Mouse (Mus musculus): ENCODE results near the gene Rgs3. TPM values are rescaled to one million over a fixed set of nuclear protein-coding genes. Genes with fewer than 3 reads are reported as not detected.

The Rgs3 gene
- total RNA-seq, 2 experiments from 2014 or later = 45.4 to 45.5 TPM

DNA sequence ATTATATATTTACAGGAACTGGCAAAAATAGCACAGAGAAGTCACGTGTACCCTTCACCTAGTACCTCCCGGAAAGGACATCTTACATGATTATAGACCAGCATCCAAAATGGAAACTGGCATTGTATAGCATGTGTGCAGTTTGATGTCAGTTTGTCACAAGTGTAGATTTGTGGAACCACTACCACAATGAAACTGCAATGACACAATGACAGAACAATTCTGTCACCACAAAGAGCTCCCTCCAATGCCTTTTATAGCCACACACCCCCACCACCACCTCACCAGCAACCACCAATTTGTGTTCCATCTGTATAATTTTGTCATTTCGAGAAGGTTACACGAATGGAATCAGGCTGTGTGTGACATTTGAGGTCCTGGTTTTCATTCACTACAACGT, 149.8 kb downstream of the Rgs3 start:
- DNase-seq (ENCODE audit: low spot score in 2 of 2) = no peak

DNA sequence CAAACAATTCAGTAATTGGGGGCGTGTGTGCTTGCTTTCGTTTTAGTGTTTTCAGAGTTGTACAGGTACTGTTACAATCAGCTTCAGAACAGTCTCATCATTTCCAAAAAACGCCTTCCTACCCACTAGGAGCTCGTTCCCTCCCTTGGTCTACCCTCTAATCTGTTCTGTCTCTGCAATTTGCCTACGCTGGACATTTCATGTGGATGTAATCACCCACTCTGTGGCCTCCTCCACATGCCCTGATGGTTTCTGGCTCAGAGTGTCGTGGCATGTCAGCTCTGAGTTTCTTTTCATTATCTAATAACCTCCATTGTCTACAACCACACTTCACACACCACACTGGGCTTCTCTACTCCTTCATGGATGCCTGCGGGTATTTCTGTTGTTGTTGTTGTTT, 151.5 kb downstream of the Rgs3 start:
- no peak for DNase-seq (ENCODE audit: low spot score in 2 of 2)

GRCm38 (mm10) chr4:62711582-62711981, 151.9 kb downstream of the Rgs3 start:
- DNase-seq (ENCODE audit: low spot score in 2 of 2) = no peak

DNA sequence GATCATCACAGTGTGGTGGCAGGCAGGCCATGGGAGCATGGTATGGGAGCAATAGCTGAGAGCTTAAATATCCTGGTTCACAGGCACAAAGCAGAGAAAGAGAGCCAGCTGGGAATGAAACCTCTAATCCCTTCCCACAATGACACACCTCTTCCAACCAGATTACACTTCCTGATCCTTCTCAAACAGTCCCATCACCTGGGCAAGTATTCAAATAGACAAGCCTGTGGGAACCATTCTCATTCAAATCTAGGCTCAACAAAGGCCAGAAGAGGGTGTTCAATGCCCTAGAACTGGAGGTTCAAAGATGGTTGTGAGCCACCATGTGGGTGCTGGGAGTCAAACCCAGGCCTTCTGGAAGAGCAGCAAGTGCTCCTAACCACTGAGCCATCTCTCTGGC, 161.2 kb downstream of the Rgs3 start:
- DNase-seq (ENCODE audit: low spot score in 2 of 2) = no peak

GRCm38 (mm10) chr4:62722021-62722426, 162.4 kb downstream of the Rgs3 start:
- DNase-seq (ENCODE audit: low spot score in 2 of 2) = no peak

DNA sequence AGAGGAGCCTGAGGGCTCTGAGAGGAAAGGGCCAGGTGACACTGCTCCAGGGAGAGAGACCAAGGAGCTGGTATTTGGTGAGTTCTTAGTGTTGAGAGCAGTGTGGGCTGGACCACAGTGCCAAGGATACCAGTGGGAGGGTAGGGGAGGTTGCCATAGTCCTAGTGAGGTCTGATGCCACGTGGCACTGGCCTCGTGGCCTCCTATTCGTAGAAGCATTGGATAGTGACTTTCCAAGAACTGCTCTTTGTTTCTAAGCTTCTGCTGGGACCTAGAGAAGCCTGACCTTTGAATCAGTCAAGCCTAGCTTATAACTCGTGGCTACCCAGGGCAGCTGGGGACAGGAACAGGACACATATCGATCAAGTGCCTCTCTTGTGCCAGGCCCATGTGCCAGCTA, 164.1 kb downstream of the Rgs3 start:
- no peak for DNase-seq (ENCODE audit: low spot score in 2 of 2)

GRCm38 (mm10) chr4:62726282-62726937, 166.8 kb downstream of the Rgs3 start:
- no peak for DNase-seq (ENCODE audit: low spot score in 2 of 2)

DNA sequence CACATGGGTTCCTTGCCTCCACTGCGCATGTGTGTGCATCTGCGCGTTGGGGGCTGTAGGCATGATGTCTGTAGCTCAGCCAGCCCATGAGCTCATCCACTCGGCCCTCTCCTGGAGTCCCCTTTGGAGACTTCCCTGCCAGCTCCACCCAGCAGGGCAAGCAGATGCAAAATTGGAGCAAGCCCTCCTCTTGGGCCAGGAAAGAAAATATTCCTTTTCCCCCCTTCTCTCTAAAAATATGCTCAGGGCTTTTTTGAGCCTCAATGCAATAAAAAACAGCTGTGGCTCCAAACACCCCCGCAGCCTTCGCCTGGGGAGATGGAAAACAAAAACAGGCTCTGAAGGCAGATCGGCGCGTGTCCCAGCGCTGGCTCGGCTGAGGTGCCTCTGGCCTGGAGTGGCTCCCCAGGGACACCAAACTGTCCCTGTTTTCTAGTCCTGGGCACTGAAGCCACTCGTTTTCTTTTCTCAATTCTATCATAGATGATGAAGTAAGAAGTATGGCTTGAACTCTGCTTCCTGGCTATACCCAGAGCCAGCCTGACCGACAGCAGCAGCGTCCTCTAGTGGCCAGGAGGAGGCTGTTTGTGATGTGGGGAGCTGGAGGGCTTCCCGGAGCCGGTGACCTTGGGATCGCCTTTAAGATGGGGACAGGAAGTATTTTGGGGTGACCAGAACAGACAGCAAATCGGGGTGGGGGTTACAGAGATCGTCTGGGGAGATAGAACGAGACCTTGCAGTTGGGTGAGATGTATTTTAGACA, 168.1 kb downstream of the Rgs3 start:
- no peak for DNase-seq (ENCODE audit: low spot score in 2 of 2)

- DNase-seq (ENCODE audit: low spot score in 2 of 2) = no peak
Measured at GRCm38 (mm10) chr4:62728471-62728870, 168.8 kb downstream of the Rgs3 start.

GRCm38 (mm10) chr4:62729191-62729590, 169.5 kb downstream of the Rgs3 start:
- DNase-seq (ENCODE audit: low spot score in 2 of 2) = no peak

DNA sequence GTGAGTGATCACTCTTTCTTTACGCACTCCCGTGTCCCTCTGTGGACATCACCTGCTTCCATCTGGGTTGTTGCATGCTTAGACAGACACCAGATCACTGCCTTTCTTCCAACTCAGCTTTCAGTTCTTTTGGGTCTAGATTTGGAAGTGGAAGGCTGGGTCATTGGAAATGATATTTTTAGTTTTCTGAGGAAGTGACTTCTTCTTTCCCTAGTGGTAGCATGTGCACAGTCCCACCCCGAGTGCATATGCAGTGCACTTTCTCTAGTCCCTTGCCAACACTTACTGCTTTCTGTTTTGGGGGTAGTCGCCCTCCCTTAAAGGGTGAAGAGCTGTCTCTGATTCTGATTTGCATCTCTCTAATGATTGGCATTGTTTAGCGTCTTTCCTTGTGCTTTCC, 170.3 kb downstream of the Rgs3 start:
- DNase-seq (ENCODE audit: low spot score in 2 of 2) = no peak

DNA sequence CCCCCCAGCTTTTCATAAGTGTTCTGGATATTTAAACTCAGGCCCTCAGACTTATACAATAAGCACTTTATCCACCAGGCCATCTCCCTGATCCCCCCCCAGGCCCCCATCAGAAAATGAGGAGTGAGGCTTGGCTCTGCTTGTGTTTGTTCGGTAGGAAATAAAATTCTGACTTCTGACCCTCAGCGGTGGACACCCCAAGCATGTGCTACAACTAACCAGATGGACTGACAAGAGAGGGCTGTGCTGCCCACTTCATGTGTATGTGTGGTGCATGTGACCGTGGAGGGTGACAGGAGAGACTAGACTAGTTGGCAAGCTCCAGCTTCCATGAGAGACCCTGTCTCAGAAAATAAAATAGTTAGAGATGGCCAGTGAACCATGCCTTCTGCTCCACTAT, 171.2 kb downstream of the Rgs3 start:
- DNase-seq (ENCODE audit: low spot score in 2 of 2) = no peak

GRCm38 (mm10) chr4:62731531-62732063, 171.9 kb downstream of the Rgs3 start:
- DNase-seq (ENCODE audit: low spot score in 2 of 2) = no peak

GRCm38 (mm10) chr4:62732096-62732495, 172.4 kb downstream of the Rgs3 start:
- DNase-seq (ENCODE audit: low spot score in 2 of 2) = no peak

- no peak for DNase-seq (ENCODE audit: low spot score in 2 of 2)
Measured at GRCm38 (mm10) chr4:62732840-62733239, 173.2 kb downstream of the Rgs3 start.

- no peak for DNase-seq (ENCODE audit: low spot score in 2 of 2)
Measured at GRCm38 (mm10) chr4:62733938-62734337, 174.3 kb downstream of the Rgs3 start.

DNA sequence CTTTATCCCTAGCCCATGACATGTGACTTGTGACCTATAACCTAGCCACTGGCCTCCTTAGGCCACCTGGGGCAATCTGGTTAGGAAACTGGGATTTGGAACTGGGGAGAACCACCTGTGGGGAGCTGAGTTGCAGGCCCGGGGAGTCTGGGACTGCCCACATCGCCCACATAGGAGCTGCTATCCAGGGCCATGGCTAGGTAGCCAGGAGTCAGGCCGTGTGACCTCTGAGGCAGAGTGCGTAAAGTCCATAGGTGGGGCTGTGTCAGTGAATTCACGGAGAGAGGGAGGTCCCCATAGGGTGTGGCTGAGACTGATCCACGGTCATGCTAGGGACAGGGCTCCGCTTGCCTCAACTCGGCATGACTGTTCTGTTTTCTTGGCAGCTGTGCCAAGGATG, 175.6 kb downstream of the Rgs3 start:
- no peak for DNase-seq (ENCODE audit: low spot score in 2 of 2)

GRCm38 (mm10) chr4:62735878-62736277, 176.2 kb downstream of the Rgs3 start:
- DNase-seq (ENCODE audit: low spot score in 2 of 2) = no peak

DNA sequence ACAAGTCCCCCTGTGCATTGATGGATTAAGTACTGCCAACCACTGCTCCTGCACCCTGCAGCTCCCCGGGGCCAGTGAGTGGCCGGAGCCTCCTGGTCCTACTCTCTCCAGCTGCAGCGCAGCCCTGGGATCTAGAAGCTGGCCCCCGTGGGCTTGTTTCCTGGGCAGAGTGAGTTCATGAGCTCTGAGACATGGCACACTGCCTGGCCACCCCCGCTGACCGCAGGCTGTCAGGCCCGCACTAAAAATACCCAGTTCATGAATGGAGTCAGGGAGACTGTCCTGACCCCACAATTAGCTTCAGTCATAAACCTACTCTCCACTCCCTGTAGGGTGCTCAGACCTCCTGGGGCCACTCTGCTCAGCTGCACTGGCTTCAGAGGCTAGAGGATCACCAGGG, 176.8 kb downstream of the Rgs3 start:
- no peak for DNase-seq (ENCODE audit: low spot score in 2 of 2)

- DNase-seq (ENCODE audit: low spot score in 2 of 2) = no peak
Measured at GRCm38 (mm10) chr4:62736904-62737303, 177.3 kb downstream of the Rgs3 start.

DNA sequence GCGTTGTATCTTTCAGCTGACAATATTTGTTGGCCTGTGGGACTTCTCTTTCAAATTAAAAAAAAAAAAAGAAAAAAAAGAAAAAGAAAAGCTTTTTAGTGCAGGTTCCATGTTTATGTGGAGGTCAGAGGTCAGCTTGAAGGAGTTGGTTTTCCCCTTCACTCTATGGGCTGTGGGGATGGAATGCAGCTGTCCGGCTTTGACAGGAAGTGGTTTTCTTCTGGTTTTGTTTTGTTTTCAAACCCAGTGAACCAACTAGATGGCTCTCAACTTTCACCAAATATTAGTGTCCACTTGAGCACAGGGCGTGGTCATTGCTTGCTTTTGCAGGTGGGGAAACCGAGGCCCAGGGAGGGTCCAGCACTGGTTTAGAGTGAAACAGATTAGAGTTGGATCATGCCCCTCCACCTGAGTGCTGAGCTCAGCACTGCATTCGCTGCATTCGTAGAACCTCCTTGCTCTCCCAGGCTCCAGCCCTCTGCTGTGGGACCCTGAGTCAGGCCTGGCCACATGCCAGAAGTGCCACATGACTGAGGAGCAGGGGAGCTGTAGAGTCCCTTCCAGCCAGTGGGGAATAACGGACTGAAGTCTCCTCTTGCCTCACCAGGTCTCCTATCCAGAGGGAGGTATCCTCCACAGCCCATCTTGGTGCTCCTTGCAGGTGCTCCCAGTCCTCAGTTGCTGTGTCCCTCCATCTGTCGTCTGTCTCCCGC, 178.5 kb downstream of the Rgs3 start:
- peak in 1 of 2 experiments; percentile 40 for DNase-seq (ENCODE audit: low spot score in 2 of 2)

DNA sequence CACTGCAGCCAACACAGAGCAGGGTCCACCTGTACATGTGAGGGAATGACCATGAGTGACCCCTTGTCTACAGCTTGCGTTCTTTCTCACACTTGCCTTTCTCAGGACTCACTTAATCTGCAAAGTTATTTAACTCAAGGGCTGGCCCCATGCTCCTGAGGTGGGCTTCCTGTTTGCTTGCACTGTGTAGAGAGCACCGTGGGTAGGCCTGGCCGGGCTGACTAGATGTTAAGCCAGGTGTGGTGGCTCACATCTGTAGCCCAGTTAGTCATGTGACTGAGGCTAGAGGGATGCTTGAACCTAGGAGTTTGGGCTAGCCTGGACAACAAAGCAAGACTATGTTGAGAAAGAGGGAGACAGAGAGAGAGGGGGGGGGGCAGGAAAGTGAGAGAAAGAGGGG, 179.3 kb downstream of the Rgs3 start:
- DNase-seq (ENCODE audit: low spot score in 2 of 2) = no peak

Measured in adrenal gland, postnatal 4 days (tissue).